In the genomic region with DNA sequence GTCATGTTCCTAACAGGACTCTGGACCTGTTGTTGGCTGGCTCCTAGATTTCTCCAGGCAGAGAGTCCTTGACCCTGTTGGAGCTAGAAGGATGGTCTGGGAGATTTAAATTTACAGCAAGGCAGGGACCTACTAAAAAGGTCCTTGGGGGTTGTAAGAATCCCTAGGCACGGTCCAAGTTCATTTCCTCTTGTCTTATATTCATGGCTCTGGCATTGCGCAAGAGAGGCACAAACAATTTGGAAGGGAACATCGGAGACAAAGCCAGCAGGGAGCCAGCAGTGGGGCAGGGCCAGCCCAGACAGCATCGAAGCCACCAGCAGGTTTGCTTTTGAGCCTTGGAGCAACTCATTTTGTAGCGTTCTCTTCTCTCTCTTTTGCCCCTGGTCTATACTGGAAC, we compare ENCODE assay signal across 33 mouse cellular contexts. TPM values are rescaled to one million over a fixed set of nuclear protein-coding genes. Genes with fewer than 3 reads are reported as not detected.
A peak's percentile ranks its signal among the peaks of the same experiment; 100 is the strongest.
DNase-seq lines count a peak whose midpoint lies in the region; ATAC-seq and TF ChIP-seq lines count a peak whose summit lies in the region.
"Had no signal": no experiment of that assay in that cellular context is flagged by ENCODE, and none has a peak within 500 bp of the region (broad histone marks: within the 10 kb centered on the region; RNA-seq: fewer than 3 reads in every experiment).

No protein-coding gene starts in this region.

- peak; percentile 27 for DNase-seq in adrenal gland, adult 2 months
- no peak for DNase-seq in adrenal gland, postnatal 4 days (ENCODE audit: low spot score in 2 of 2)
- DNase-seq in heart, adult 11 months = peak; percentile 93
- DNase-seq in liver, adult 2 months (ENCODE audit: extremely low read depth, low read depth, low spot score) = peak; percentile 52
- DNase-seq in liver = no peak
- DNase-seq in retina, embryonic 14.5 days (ENCODE audit: low spot score) = no peak
- DNase-seq: cerebellum, adult 18-20 months; cerebellum, postnatal 14 days; kidney, postnatal 36 days; layer of hippocampus, postnatal 36 days; liver, embryonic 13.5 days; lung, adult 2 months; lung, postnatal 36 days; midbrain, embryonic 14.5 days; right cerebral cortex, adult 18-20 months; right cerebral cortex, postnatal 4 days; thymus, postnatal 14 days had no signal

- H3K36me3 ChIP-seq in heart, embryonic 12.5 days = no peaks in the 10 kb centered on the region
- H3K36me3 ChIP-seq in liver, adult 2 months (ENCODE audit: control insufficient read depth, insufficient read depth, low read length) = no peaks in the 10 kb centered on the region
- H3K36me3 ChIP-seq: forebrain, embryonic 10.5 days; heart, embryonic 13.5 days; limb, embryonic 12.5 days; liver, embryonic 13.5 days; neural tube, embryonic 12.5 days had no signal

- no peak for TF ChIP-seq CTCF in liver, adult 2 months (IDR thresholded peaks at IDR 0.05; ENCODE audit: low read depth, low read length)

- 72% methylated on average over 5 of the region's 5 CpGs for WGBS in heart, embryonic 12.5 days
- WGBS in liver, adult 2 months = 41% methylated on average over 5 of the region's 5 CpGs

- no peak for ATAC-seq in heart, embryonic 12.5 days (ENCODE audit: insufficient number of reproducible peaks, low FRiP score)
- ATAC-seq in megakaryocyte, adult 5-6 weeks (ENCODE audit: poor library complexity, severe bottlenecking) = peak; percentile 49; the same call in 1 of the 2 replicates
- ATAC-seq: forebrain, embryonic 16.5 days; hindbrain, postnatal 0 days; intestine, embryonic 16.5 days had no signal

- no peak overlapping the region for H3K4me2 ChIP-seq in heart, embryonic 12.5 days
- H3K4me2 ChIP-seq: heart, embryonic 13.5 days; limb, embryonic 12.5 days; liver, embryonic 13.5 days; neural tube, embryonic 12.5 days had no signal

- H3K9ac ChIP-seq in heart, embryonic 12.5 days = no peak overlapping the region
- H3K9ac ChIP-seq in liver, adult 2 months (ENCODE audit: low read depth, low read length) = no peak overlapping the region
- H3K9ac ChIP-seq: heart, embryonic 13.5 days; limb, embryonic 12.5 days; liver, embryonic 13.5 days; neural tube, embryonic 12.5 days had no signal

- no peaks in the 10 kb centered on the region for H3K4me1 ChIP-seq in heart, embryonic 12.5 days (replicated peaks)
- peaks cover 3% of the 10 kb centered on the region; the same call in 1 of the 2 replicates for H3K4me1 ChIP-seq in liver, adult 2 months (ENCODE audit: control insufficient read depth, insufficient read depth, low read length)
- H3K4me1 ChIP-seq: heart, embryonic 13.5 days; limb, embryonic 12.5 days; liver, embryonic 13.5 days had no signal

- H3K79me2 ChIP-seq in liver, adult 2 months (ENCODE audit: control insufficient read depth, insufficient read depth, low read length) = no peaks in the 10 kb centered on the region

- TF ChIP-seq POLR2A in liver, adult 2 months (IDR thresholded peaks at IDR 0.05; ENCODE audit: extremely low read depth, insufficient read depth, low read length) = no peak

- H3K27me3 ChIP-seq in heart, embryonic 12.5 days (replicated peaks) = no peaks in the 10 kb centered on the region
- no peaks in the 10 kb centered on the region for H3K27me3 ChIP-seq in liver, adult 2 months (ENCODE audit: control insufficient read depth, insufficient read depth, low read length)
- H3K27me3 ChIP-seq: heart, embryonic 13.5 days; limb, embryonic 12.5 days; liver, embryonic 13.5 days; neural tube, embryonic 12.5 days had no signal

- no peak overlapping the region for H3K4me3 ChIP-seq in heart, embryonic 12.5 days
- H3K4me3 ChIP-seq in liver, adult 2 months (ENCODE audit: insufficient read depth, low read depth, low read length) = no peak overlapping the region
- H3K4me3 ChIP-seq: forebrain, embryonic 10.5 days; heart, embryonic 13.5 days; limb, embryonic 12.5 days; liver, embryonic 13.5 days; neural tube, embryonic 12.5 days had no signal

- H3K9me3 ChIP-seq in heart, embryonic 12.5 days (replicated peaks) = no peaks in the 10 kb centered on the region
- H3K9me3 ChIP-seq: forebrain, embryonic 10.5 days; heart, embryonic 13.5 days; limb, embryonic 12.5 days; liver, embryonic 13.5 days; neural tube, embryonic 12.5 days had no signal

- H3K27ac ChIP-seq in heart, embryonic 12.5 days (ENCODE audit: poor library complexity, severe bottlenecking) = no peak overlapping the region
- H3K27ac ChIP-seq in liver, adult 2 months (replicated peaks; ENCODE audit: insufficient read depth, low read depth, low read length) = no peak overlapping the region
- H3K27ac ChIP-seq: forebrain, embryonic 10.5 days; heart, embryonic 13.5 days; hindbrain, postnatal 0 days; limb, embryonic 12.5 days; liver, embryonic 13.5 days; neural tube, embryonic 12.5 days had no signal

RNA-seq across cellular contexts. Expression of a gene that starts 45.2 kb away (rescaled TPM):
- under 1 TPM; 0.29 to 0.52 TPM for total RNA-seq in adrenal gland, adult 2 months (2021)
- polyA plus RNA-seq in adrenal gland, adult 2 months (2012; rRNA removed) = 0.19 and 0.24 TPM in 2 replicates
- total RNA-seq in adrenal gland, postnatal 4 days (2021) = 1 to 10 TPM; 1.0 to 1.4 TPM
- polyA plus RNA-seq in heart, embryonic 12.5 days (2016; fragmentation: Nextera tagmentation; extraction: Ambion mirVana) = 0.15 and 0.31 TPM in 2 replicates
- total RNA-seq in liver, adult 2 months (2014; rRNA removed) = 0.20 and 0.83 TPM in 2 replicates
- polyA plus RNA-seq in liver, adult 2 months (2012; rRNA removed) = 0.37 and 0.80 TPM in 2 replicates
- total RNA-seq in megakaryocyte, adult 5-6 weeks (2015) = 0.55 and 0.56 TPM in 2 replicates
- total RNA-seq in megakaryocyte, adult 5-6 weeks (2017) = 0.04 and 0.41 TPM in 2 replicates
- total RNA-seq: megakaryocyte-erythroid progenitor cell, adult 5-6 weeks had no signal

RNA-seq across cellular contexts. Expression of a gene that starts 45.4 kb away (rescaled TPM):
- total RNA-seq in adrenal gland, adult 2 months (2021) = 1,000 to 10,000 TPM; 1,004 to 1,607 TPM
- polyA plus RNA-seq in adrenal gland, adult 2 months (2012; rRNA removed) = 279 and 350 TPM in 2 replicates
- 100 to 1,000 TPM; 455 to 494 TPM for total RNA-seq in adrenal gland, postnatal 4 days (2021)
- polyA plus RNA-seq in heart, embryonic 12.5 days (2016; fragmentation: Nextera tagmentation; extraction: Ambion mirVana) = 55.2 and 58.4 TPM in 2 replicates
- total RNA-seq in liver, adult 2 months (2014; rRNA removed) = 370 and 719 TPM in 2 replicates
- polyA plus RNA-seq in liver, adult 2 months (2012; rRNA removed) = 620 and 776 TPM in 2 replicates
- 58.1 and 63.4 TPM in 2 replicates for total RNA-seq in megakaryocyte, adult 5-6 weeks (2015)
- total RNA-seq in megakaryocyte, adult 5-6 weeks (2017) = 79.0 and 91.0 TPM in 2 replicates

RNA-seq across cellular contexts. Expression of a gene that starts 53.6 kb away (rescaled TPM):
- not detected for total RNA-seq in adrenal gland, adult 2 months (2021)
- polyA plus RNA-seq in adrenal gland, adult 2 months (2012; rRNA removed) = not detected in 2 replicates
- total RNA-seq in adrenal gland, postnatal 4 days (2021) = not detected
- polyA plus RNA-seq in heart, embryonic 12.5 days (2016; fragmentation: Nextera tagmentation; extraction: Ambion mirVana) = not detected in 2 replicates
- total RNA-seq in liver, adult 2 months (2014; rRNA removed) = not detected in 2 replicates
- polyA plus RNA-seq in liver, adult 2 months (2012; rRNA removed) = not detected in 2 replicates
- not detected in 2 replicates for total RNA-seq in megakaryocyte, adult 5-6 weeks (2015)
- total RNA-seq in megakaryocyte, adult 5-6 weeks (2017) = not detected in 2 replicates
- total RNA-seq: hematopoietic stem cell, adult 5-6 weeks; hindbrain, postnatal 0 days; layer of hippocampus, adult 8-10 months; layer of hippocampus, postnatal 36 days; left cerebral cortex, postnatal 10 days; megakaryocyte-erythroid progenitor cell, adult 5-6 weeks had no signal
- polyA plus RNA-seq: embryonic facial prominence, embryonic 11.5 days; forebrain, embryonic 10.5 days; heart, embryonic 13.5 days; hindbrain, postnatal 0 days; intestine, embryonic 16.5 days; kidney, embryonic 14.5 days; limb, embryonic 12.5 days; liver, embryonic 13.5 days; lung, adult 2 months; midbrain, embryonic 14.5 days; neural tube, embryonic 12.5 days; stomach, embryonic 14.5 days had no signal

Comparison
In these comparisons a context has a peak if more than half of its experiments do, and no peak if none do; other contexts are left out.
1. DNase-seq: peak in adrenal gland, adult 2 months (single experiment), heart, adult 11 months (single experiment) and liver, adult 2 months (single experiment); none in adrenal gland, postnatal 4 days (0 of 2), liver (single experiment) and retina, embryonic 14.5 days (single experiment).